Mouse (Mus musculus) liver, adult 10 weeks (tissue): Measurements from ENCODE around the gene Gm3149. TPM values are rescaled to one million over a fixed set of nuclear protein-coding genes. Genes with fewer than 3 reads are reported as not detected.

ENCODE experiments used
- polyA plus RNA-seq: library from polyadenylated mRNA; stranded (reverse); fragments of 350-450 nt; fragmentation: Illumina TruSeq; extraction: RNeasy Lipid Tissue Mini Kit (QIAGEN cat#74804); gene quantifications from one replicate; pipeline ENCODE4 v1.2.3, GENCODE M21; 2014; ENCODE audit warnings: low read depth, low replicate concordance

Gene Gm3149
- polyA plus RNA-seq: not detected

GRCm38 (mm10) chr14:4316983-4317382 lies at the start of gene Gm3149:
Gene Gm3149 (plus strand): TSS chr14:4317283.

GRCm38 (mm10) chr14:4334476-4335080 lies 17.5 kb downstream of the Gm3149 start, which contains the start of gene 2610042L04Rik:
Gene 2610042L04Rik (plus strand): TSS chr14:4334763.

Other genes starting within 250 kb of the Gm3149 start
- not detected for gene Gm3115, start 233.2 kb upstream of the Gm3149 start, polyA plus RNA-seq
- not detected for gene Gm8108, start 206.8 kb upstream of the Gm3149 start, polyA plus RNA-seq
- gene Gm3127, start 152.3 kb upstream of the Gm3149 start, polyA plus RNA-seq: not detected
- gene Gm2974, start 134.7 kb upstream of the Gm3149 start, polyA plus RNA-seq: not detected
- not detected for gene Gm3138, start 67.7 kb upstream of the Gm3149 start, polyA plus RNA-seq
- gene 2610042L04Rik, start 17.5 kb downstream of the Gm3149 start, polyA plus RNA-seq: not detected
- gene Gm3159, start 80.2 kb downstream of the Gm3149 start, polyA plus RNA-seq: not detected
- not detected for gene Gm3164, start 98.2 kb downstream of the Gm3149 start, polyA plus RNA-seq
- not detected for gene Gm3173, start 113.7 kb downstream of the Gm3149 start, polyA plus RNA-seq
- not detected for gene Gm3182, start 164.5 kb downstream of the Gm3149 start, polyA plus RNA-seq
- not detected for gene Gm3047, start 238.1 kb downstream of the Gm3149 start, polyA plus RNA-seq